Mouse (Mus musculus) intestine, embryonic 15.5 days (tissue): Measurements from ENCODE around the gene Kcnj4. TPM values are rescaled to one million over a fixed set of nuclear protein-coding genes. Genes with fewer than 3 reads are reported as not detected.

Source experiments
- ATAC-seq: fragments of 200-750 bp; cut with Nextera tagmentation; 2 replicates; pipeline ENCODE4 v1.8.0; 2017; ENCODE audit warnings: moderate TSS enrichment, moderate library complexity
- H3K27ac ChIP-seq: fragments of 300-500 bp; sonication (generic); 2 replicates; pipeline ENCODE4 v1.5.1; 2015; ENCODE audit warnings: mild to moderate bottlenecking, inconsistent platforms
- H3K27me3 ChIP-seq: fragments of 300-500 bp; sonication (generic); replicated peaks from 2 replicates; pipeline ENCODE4 v1.6.1; 2015; ENCODE audit warnings: inconsistent platforms
- H3K36me3 ChIP-seq: fragments of 300-500 bp; sonication (generic); 2 replicates; pipeline ENCODE4 v1.6.1; 2015; ENCODE audit warnings: inconsistent platforms
- H3K4me1 ChIP-seq: fragments of 300-500 bp; sonication (generic); replicated peaks from 2 replicates; pipeline ENCODE4 v1.6.1; 2015; ENCODE audit warnings: inconsistent platforms
- H3K4me2 ChIP-seq: fragments of 300-500 bp; sonication (generic); replicated peaks from 2 replicates; pipeline ENCODE4 v1.6.1; 2015; ENCODE audit warnings: mild to moderate bottlenecking, inconsistent platforms
- H3K4me3 ChIP-seq: fragments of 300-500 bp; sonication (generic); replicated peaks from 2 replicates; pipeline ENCODE4 v1.5.1; 2015; ENCODE audit warnings: inconsistent platforms
- H3K9ac ChIP-seq: fragments of 300-500 bp; sonication (generic); 2 replicates; pipeline ENCODE4 v1.6.1; 2015; ENCODE audit warnings: inconsistent platforms
- H3K9me3 ChIP-seq: fragments of 300-500 bp; sonication (generic); 2 replicates; pipeline ENCODE4 v1.6.1; 2016; ENCODE audit warnings: inconsistent platforms
- WGBS: fragments of 180-500 bp; shearing (Covaris S2); methylation state at CpG from one replicate; pipeline ENCODE4 v1.1.7; 2015; 5-methylcytosine and 5-hydroxymethylcytosine counted together
- polyA plus RNA-seq: library from polyadenylated mRNA; unstranded; fragments of >200 nt; fragmentation: Nextera tagmentation; extraction: Ambion mirVana; gene quantifications from 2 replicates; pipeline ENCODE4 v1.2.1, GENCODE M21; 2015

Kcnj4 gene
- polyA plus RNA-seq, 1 experiment from 2014 or later, result not detected

DNA sequence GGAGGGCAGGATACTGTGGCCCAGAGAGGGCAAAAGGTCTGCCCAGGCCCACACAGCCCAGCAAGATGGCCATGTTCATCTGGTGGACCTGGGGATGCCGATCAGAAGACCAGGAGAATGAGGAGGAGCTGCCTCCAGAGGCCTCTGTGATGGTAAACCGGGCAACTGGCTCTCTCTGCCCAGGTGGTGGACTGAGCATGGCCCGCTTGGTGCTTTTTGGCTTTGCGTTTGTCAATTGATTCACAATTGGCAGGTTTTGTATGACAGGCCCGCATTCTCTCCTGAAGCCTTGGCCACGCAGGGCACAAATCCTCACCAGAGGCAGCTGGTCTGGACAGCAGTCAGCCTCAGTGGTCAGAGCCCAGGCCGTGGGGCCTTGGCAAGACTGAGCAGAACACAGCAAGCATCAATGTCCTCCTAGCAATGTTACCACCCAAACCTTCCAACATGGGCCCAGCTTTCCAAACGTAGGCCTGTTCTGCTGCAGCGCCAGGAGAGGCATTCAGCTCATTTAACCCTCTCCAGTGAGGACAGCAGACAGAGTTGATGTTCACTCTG lies 62.0 kb downstream of the Kcnj4 start:
- no peak overlapping the region for H3K27ac ChIP-seq
- peaks cover 35% of the 10 kb centered on the region for H3K4me1 ChIP-seq
- H3K9me3 ChIP-seq, result no peaks in the 10 kb centered on the region
- no peak overlapping the region for H3K4me3 ChIP-seq
- ATAC-seq, result no peak
- 0 out of 2 replicates have a peak, but pooled peaks cover 6% of the 10 kb centered on the region for H3K36me3 ChIP-seq
- no peak overlapping the region for H3K9ac ChIP-seq
- 82% methylated on average over 9 of the region's 9 CpGs for WGBS
- no peaks in the 10 kb centered on the region for H3K27me3 ChIP-seq
- no peak overlapping the region for H3K4me2 ChIP-seq

DNA sequence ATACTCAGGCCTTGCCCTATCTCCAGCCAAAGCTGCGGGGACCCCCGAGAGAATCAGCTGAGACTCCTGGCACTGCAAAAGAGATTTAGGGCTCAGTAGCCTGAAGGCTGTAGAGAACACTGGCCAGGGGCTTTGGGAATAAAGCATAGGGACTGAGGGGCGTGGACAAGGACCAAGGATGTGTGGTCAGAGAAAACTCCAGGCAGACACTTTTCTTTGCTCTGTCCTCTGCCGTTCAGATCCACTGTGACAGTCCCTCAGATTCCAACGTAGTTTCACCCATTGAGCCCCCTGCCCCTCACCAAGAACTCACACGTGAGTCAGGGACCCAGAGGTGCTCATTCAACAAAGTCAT lies 62.8 kb downstream of the Kcnj4 start:
- Histone ChIP-seq H3K36me3 (0 out of 2 replicates have a peak, but pooled peaks cover 12% of the 10 kb centered on the region), H3K9ac (peak overlapping the region; percentile 96), H3K4me2 (peak overlapping the region; percentile 68), H3K9me3 (no peaks in the 10 kb centered on the region), H3K27me3 (no peaks in the 10 kb centered on the region), H3K4me3 (peak overlapping the region; percentile 95), H3K27ac (peak overlapping the region; percentile 93), H3K4me1 (peaks cover 43% of the 10 kb centered on the region)
- peak; percentile 29 for ATAC-seq
- WGBS, result 5% methylated on average over 6 of the region's 6 CpGs

DNA sequence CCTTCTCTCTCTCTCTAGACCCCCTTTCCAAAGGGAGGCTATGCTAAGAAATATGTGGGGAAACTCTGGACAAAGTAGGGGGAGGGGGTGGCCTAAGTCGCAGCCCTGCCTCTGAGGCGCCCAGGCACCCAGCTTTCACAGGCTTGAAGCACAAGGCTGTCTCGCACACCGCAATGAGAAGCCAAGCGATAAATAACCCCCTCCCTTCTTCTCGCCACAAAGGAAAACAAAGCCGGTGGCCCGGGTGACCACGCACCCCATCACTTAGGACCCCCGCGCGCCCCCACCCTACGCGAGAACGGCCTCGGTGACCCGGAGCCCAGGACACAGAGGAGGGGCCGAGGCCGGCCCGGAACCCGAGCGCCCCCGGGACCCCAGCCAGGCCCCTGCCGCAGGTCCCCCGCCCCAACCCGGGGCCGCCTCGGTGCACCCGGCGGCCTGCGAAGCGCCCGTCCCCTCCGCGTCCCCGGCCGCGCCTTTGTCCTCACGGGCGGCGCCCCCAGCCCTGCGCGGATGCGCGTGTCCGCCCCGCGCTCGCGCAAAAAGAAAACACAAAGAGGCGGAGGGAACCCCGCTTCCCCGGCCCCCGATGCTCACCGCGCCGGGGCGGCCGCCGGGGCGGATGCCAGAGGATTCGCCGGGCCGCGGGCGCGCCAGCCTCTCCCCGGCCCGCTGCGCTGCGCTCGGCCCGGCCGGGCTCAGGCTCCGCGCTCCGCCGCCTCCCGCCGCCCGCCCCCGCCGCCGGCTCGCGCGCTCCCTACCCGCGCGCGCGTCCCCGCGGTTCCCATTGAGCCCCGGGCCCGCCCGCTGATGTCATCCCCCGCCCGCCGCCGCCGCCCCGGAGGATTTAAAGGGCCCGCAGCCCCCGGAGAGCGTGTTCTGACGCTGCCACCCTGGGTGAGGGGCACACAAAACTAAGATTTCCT lies 63.4 kb downstream of the Kcnj4 start:
- under 1% methylated on average over 79 of the region's 107 CpGs for WGBS
- H3K4me2 ChIP-seq, result peak overlapping the region; percentile 68
- H3K9me3 ChIP-seq, result no peaks in the 10 kb centered on the region
- peaks cover 50% of the 10 kb centered on the region for H3K4me1 ChIP-seq
- H3K9ac ChIP-seq, result peak overlapping the region; percentile 96
- H3K36me3 ChIP-seq, result 0 out of 2 replicates have a peak, but pooled peaks cover 17% of the 10 kb centered on the region
- no peaks in the 10 kb centered on the region for H3K27me3 ChIP-seq
- H3K27ac ChIP-seq, result peak overlapping the region; percentile 93
- H3K4me3 ChIP-seq, result peak overlapping the region; percentile 95
- peak; percentile 81 for ATAC-seq

DNA sequence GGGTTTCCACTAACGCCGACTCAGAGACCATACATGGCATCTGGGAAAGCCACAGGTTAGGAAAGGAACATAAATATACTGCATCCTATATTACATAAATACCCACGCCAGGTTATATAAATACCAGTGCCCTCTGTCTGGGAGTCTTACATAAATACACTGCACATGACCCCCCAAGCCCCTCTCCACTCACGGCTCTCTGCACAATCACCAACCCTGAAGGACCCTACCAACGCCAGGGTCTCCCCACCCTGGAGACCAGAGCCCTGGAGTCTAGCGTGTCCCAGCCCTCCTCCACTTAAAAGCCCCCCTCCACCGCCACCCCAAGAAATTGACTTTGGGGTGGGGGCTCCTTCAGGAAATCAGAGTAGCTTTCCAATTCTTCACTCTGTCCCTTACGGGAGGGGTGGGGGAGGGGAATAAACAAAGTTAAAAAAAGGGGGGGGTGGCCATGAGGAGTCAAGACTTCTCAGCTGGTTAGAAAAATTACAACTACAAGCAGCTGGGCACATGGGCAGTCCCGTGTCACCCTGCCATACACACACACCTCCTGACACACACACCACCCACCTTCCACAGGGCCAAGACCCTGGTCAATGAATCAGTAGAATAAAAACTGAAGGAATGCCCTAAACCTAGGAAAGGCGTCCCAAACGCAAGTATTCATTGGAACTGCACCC lies 64.2 kb downstream of the Kcnj4 start:
- WGBS, result 10% methylated on average over 11 of the region's 11 CpGs
- Histone ChIP-seq H3K4me3 (peak overlapping the region; percentile 95), H3K4me1 (peaks cover 58% of the 10 kb centered on the region), H3K4me2 (peak overlapping the region; percentile 68), H3K9me3 (no peaks in the 10 kb centered on the region), H3K36me3 (0 out of 2 replicates have a peak, but pooled peaks cover 18% of the 10 kb centered on the region), H3K27ac (peak overlapping the region; percentile 93; the same call in 1 of the 2 replicates), H3K27me3 (no peaks in the 10 kb centered on the region), H3K9ac (peak overlapping the region; percentile 96)
- peak; percentile 21; the same call in 1 of the 2 replicates for ATAC-seq

DNA sequence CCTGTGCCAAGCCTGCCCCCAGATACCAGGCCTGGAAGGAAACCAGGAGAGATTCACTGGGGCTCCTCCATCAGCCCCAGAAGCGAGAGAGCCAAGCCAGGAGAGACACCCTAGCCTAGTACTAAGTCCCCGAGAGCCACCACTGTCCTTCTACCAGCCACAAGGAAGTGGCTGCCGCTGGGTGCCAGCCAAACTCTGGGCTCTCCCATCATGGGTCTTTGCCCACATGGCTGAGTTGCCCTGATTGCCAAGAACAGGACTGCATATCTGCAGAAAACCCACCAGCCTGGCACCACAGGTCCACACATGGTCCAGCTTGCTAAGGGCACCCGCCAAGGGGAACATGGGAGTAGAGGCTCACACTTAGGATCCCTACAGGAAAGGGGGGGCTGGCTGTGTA lies 64.8 kb downstream of the Kcnj4 start:
- no peak overlapping the region for H3K27ac ChIP-seq
- H3K9ac ChIP-seq, result 0 out of 2 replicates have a peak overlapping the region, but pooled peaks have one; percentile 96
- no peak for ATAC-seq
- WGBS, result 64% methylated on average over 4 of the region's 4 CpGs
- peaks cover 18% of the 10 kb centered on the region; the same call in 1 of the 2 replicates for H3K36me3 ChIP-seq
- peaks cover 63% of the 10 kb centered on the region for H3K4me1 ChIP-seq
- peak overlapping the region; percentile 95 for H3K4me3 ChIP-seq
- no peaks in the 10 kb centered on the region for H3K9me3 ChIP-seq
- peak overlapping the region; percentile 68 for H3K4me2 ChIP-seq
- no peaks in the 10 kb centered on the region for H3K27me3 ChIP-seq

DNA sequence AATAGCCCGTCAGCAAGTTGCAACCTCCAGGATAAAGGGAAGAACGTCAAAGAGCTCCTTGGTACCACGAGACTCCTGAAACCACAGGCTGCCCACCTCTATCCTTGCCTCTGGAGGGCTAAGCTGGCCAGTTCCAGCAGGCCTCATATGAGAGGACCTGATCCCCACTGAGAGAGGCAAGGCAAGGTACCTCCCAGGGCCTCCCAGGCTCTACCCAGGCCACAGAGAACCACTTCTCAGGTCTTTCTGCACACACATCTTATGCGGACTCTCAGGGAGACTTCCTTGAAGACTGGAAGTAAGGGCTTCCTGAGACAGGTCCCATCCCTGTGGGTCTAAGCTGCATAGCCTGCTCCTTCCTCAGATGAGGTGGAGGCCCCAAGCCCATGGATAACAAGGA lies 65.7 kb downstream of the Kcnj4 start:
- Histone ChIP-seq H3K27me3 (no peaks in the 10 kb centered on the region), H3K4me2 (peak overlapping the region; percentile 68), H3K4me3 (no peak overlapping the region), H3K27ac (no peak overlapping the region), H3K36me3 (peaks cover 22% of the 10 kb centered on the region), H3K4me1 (peaks cover 64% of the 10 kb centered on the region), H3K9ac (no peak overlapping the region), H3K9me3 (no peaks in the 10 kb centered on the region)
- 63% methylated on average over 4 of the region's 4 CpGs for WGBS
- ATAC-seq, result no peak

DNA sequence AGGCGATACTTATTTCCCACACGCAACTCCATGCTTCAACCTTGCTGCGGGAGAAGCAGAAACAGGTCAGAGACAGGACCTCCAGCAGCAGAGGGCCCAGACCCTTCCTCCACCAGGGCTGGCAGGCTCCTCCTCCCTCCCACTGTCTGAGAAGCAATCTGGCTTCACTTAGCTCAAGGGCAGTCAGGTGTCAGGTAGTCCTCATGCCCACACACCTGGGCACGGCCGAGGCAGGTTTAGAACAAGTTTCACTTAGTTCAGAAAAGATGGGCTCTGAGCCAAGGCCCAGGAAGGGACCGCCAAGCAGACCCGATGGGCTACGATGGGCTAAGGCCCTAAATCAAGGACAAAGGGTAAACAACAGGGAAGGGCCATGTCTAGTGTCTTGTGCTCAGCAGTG lies 66.2 kb downstream of the Kcnj4 start:
- no peak for ATAC-seq
- Histone ChIP-seq H3K4me3 (no peak overlapping the region), H3K27ac (0 out of 2 replicates have a peak overlapping the region, but pooled peaks have one; percentile 44), H3K9ac (0 out of 2 replicates have a peak overlapping the region, but pooled peaks have one; percentile 17), H3K9me3 (no peaks in the 10 kb centered on the region), H3K36me3 (peaks cover 28% of the 10 kb centered on the region), H3K27me3 (no peaks in the 10 kb centered on the region), H3K4me1 (peaks cover 68% of the 10 kb centered on the region), H3K4me2 (peak overlapping the region; percentile 33)
- WGBS, result 43% methylated on average over 8 of the region's 8 CpGs

DNA sequence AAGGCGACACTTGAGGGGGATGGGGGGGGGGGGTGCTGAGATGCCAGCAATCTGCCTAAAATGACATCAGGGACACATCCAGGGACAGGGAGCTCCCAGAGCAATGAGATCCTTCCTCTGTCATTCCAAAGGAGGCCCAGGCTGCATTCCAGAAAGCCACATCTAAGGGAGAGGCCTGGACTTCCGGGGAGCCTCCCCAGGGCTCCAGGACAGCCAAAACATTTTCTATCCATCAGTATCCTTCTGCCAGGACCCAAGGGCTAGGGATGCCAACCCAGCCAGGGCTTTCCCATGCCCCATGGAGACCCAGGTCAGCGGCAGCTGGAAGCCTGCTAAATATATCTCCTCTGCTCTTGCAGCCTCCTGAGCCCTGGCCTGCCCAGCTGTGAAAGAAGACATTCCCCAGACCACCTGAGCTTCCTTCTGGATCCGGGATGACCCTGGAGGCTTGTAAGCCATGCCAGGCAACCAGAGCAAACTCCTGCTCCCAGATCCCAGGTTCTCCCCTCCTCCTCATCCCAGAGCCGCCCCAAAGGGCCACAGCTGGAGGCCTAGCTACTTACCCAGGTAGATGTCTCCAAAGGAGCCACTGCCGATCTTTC lies 66.7 kb downstream of the Kcnj4 start:
- ATAC-seq, result no peak
- Histone ChIP-seq H3K4me2 (peak overlapping the region; percentile 33), H3K36me3 (peaks cover 29% of the 10 kb centered on the region), H3K27me3 (no peaks in the 10 kb centered on the region), H3K4me3 (no peak overlapping the region), H3K4me1 (peaks cover 68% of the 10 kb centered on the region), H3K9me3 (no peaks in the 10 kb centered on the region), H3K9ac (0 out of 2 replicates have a peak overlapping the region, but pooled peaks have one; percentile 17), H3K27ac (peak overlapping the region; percentile 44; the same call in 1 of the 2 replicates)
- 52% methylated on average over 6 of the region's 6 CpGs for WGBS

DNA sequence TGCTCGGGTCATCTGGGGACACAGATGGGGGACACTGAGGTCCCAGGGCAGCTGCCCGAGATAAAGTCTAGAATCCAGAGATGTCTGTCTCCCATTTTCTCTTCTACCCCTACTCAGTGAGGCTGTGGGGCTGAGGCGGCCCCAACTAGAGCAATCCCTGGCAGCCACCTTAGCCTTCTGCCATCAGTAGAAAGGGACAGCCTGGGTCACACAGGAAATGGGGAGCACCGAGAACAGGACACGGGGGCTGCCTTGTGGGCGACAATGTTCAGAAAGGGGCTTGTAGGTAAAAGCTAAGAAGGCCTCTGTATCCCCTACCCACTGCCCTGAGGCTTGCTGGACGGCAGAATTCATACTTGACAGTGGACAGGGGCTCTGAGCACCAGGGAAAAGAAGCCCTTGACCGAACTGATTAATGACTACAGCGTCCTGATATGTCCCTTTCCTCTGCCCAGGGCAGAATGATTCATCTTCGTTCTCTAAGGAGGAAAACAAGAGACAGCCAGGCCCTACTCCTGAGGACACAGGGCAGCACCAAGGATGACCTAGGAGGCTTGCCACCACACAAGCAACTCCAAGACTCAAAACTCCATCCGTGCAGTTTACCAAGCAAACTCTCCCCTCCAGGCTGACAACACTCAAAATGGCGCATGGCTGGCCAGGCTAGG lies 67.4 kb downstream of the Kcnj4 start:
- no peaks in the 10 kb centered on the region for H3K27me3 ChIP-seq
- H3K4me3 ChIP-seq, result no peak overlapping the region
- H3K9ac ChIP-seq, result no peak overlapping the region
- H3K36me3 ChIP-seq, result peaks cover 29% of the 10 kb centered on the region
- ATAC-seq, result no peak
- H3K9me3 ChIP-seq, result no peaks in the 10 kb centered on the region
- H3K4me1 ChIP-seq, result peaks cover 68% of the 10 kb centered on the region
- WGBS, result 84% methylated on average over 12 of the region's 12 CpGs
- H3K27ac ChIP-seq, result no peak overlapping the region
- no peak overlapping the region for H3K4me2 ChIP-seq

DNA sequence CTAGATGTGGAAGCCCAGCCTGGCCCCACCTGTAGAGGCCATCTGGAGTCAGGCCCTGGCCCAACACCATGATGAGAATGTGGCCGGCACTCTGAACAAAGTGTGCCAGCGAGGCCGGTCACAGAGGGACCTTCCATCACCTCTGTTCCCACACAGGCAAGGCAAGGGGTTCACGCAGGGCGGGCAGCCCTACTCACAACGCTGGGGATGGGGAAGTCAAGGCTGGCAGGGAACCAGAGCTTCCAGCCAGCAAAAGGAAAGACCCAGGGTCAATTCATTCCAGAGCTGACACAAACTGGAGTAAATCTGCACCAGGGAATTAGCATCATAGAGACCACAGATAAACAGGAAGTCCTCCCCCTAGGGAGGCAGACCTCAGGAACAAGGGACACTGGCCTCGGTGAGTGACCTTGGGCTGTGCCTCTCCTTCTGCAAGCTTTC lies 68.5 kb downstream of the Kcnj4 start:
- H3K9ac ChIP-seq, result no peak overlapping the region; the same call in 1 of the 2 replicates
- H3K9me3 ChIP-seq, result no peaks in the 10 kb centered on the region
- WGBS, result 63% methylated on average over 7 of the region's 7 CpGs
- H3K4me3 ChIP-seq, result no peak overlapping the region
- H3K4me1 ChIP-seq, result peaks cover 68% of the 10 kb centered on the region
- no peak overlapping the region for H3K4me2 ChIP-seq
- ATAC-seq, result no peak
- H3K36me3 ChIP-seq, result peaks cover 29% of the 10 kb centered on the region
- H3K27ac ChIP-seq, result 0 out of 2 replicates have a peak overlapping the region, but pooled peaks have one; percentile 36
- no peaks in the 10 kb centered on the region for H3K27me3 ChIP-seq

DNA sequence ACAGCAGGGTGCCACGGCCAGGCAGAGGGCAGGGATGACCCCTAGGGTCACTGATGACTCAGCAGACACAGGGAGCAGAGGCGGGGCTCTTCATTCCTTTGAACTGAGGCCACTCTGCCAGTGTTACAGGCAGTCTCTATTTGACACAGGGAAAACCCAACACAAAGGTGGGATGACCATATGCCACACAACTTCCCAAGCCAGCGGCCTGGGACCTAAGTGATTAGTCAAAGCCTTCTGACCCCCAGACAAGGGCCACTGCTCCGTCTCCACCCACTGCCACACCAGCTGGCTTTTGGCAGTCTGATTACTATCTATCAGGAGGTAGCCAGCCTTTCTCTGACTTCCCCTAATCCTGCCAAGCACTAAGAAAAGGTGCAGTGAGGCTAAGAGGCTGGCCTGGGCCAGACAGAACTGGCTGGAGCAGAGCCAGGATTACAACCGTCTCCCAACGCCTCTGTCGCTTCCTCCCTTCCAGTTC lies 69.8 kb downstream of the Kcnj4 start:
- Histone ChIP-seq H3K4me1 (peaks cover 60% of the 10 kb centered on the region), H3K36me3 (peaks cover 38% of the 10 kb centered on the region), H3K9ac (0 out of 2 replicates have a peak overlapping the region, but pooled peaks have one; percentile 17), H3K9me3 (no peaks in the 10 kb centered on the region), H3K4me2 (no peak overlapping the region), H3K27ac (no peak overlapping the region), H3K27me3 (no peaks in the 10 kb centered on the region), H3K4me3 (no peak overlapping the region)
- 44% methylated on average over 7 of the region's 7 CpGs for WGBS
- ATAC-seq, result no peak
